In the genomic region with DNA sequence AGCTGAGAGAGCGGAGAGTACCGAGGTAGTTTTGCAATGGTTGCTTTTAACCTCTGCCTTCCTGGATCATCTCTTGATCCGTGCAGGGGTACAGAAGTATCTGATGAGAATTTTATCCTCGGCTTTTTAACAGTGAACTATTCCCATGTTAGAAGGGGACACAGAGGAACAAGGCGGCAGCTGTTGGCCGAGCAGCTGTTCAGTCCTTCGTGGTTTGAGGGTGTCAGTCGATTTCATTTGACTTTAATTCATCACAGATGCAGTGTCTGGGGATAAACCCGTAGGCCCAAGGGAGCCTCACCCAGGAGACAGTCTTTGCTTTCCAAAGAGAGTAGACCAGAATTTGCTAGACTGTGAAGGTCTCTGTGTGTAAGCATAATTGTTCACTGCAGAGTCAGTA, we compare ENCODE assay signal across 27 mouse cellular contexts.
"Had no signal": no experiment of that assay in that cellular context is flagged by ENCODE, and none has a peak within 500 bp of the region (broad histone marks: within the 10 kb centered on the region; RNA-seq: fewer than 3 reads in every experiment).

No protein-coding gene starts in this region.

- H3K9me3 ChIP-seq: embryonic facial prominence, embryonic 12.5 days; embryonic facial prominence, embryonic 13.5 days; forebrain, embryonic 10.5 days; forebrain, embryonic 12.5 days; forebrain, embryonic 13.5 days; forebrain, embryonic 15.5 days had no signal

- ATAC-seq: forebrain, embryonic 13.5 days; forebrain, embryonic 14.5 days; forebrain, embryonic 15.5 days; forebrain, embryonic 16.5 days; forebrain, postnatal 0 days had no signal

- H3K4me2 ChIP-seq: embryonic facial prominence, embryonic 12.5 days; embryonic facial prominence, embryonic 13.5 days; forebrain, embryonic 12.5 days; forebrain, embryonic 13.5 days; forebrain, embryonic 15.5 days had no signal

- H3K27me3 ChIP-seq: embryonic facial prominence, embryonic 12.5 days; embryonic facial prominence, embryonic 13.5 days; forebrain, embryonic 12.5 days; forebrain, embryonic 13.5 days; forebrain, embryonic 15.5 days had no signal

- H3K9ac ChIP-seq: embryonic facial prominence, embryonic 12.5 days; embryonic facial prominence, embryonic 13.5 days; forebrain, embryonic 12.5 days; forebrain, embryonic 13.5 days; forebrain, embryonic 15.5 days; forebrain, postnatal 0 days had no signal

- H3K27ac ChIP-seq: embryonic facial prominence, embryonic 12.5 days; embryonic facial prominence, embryonic 13.5 days; forebrain, embryonic 10.5 days; forebrain, embryonic 12.5 days; forebrain, embryonic 13.5 days; forebrain, embryonic 15.5 days; gastrocnemius, adult 2 months; heart, adult 2 months had no signal

- H3K4me1 ChIP-seq: embryonic facial prominence, embryonic 12.5 days; forebrain, embryonic 10.5 days; forebrain, embryonic 12.5 days; forebrain, embryonic 13.5 days; forebrain, embryonic 15.5 days had no signal

- H3K4me3 ChIP-seq: embryonic facial prominence, embryonic 12.5 days; embryonic facial prominence, embryonic 13.5 days; erythroblast, embryonic 14.5 days; forebrain, embryonic 10.5 days; forebrain, embryonic 12.5 days; forebrain, embryonic 13.5 days; forebrain, embryonic 15.5 days; gastrocnemius, adult 2 months; heart, adult 2 months had no signal

- DNase-seq: cerebellum, adult 2 months; cerebellum, adult 8-10 months; cerebellum, adult 9-10 months; cerebellum, adult 9-11 months; cerebellum, postnatal 10 days; cerebellum, postnatal 14 days; cerebellum, postnatal 25 days; cerebellum, postnatal 36 days; embryo, embryonic 11 days; forebrain, postnatal 0 days; gastrocnemius, adult 2 months; gastrocnemius, postnatal 10 days; gastrocnemius, postnatal 14 days; gastrocnemius, postnatal 25 days; gastrocnemius, postnatal 36 days; heart, adult 11 months; heart, adult 18-20 months; heart, adult 2 months had no signal
